Mouse (Mus musculus) embryonic facial prominence, embryonic 15.5 days (tissue): ENCODE results near the gene Dop1b. TPM values are rescaled to one million over a fixed set of nuclear protein-coding genes. Genes with fewer than 3 reads are reported as not detected.

Experiments used
- polyA plus RNA-seq: library from polyadenylated mRNA; unstranded; fragments of >200 nt; fragmentation: Nextera tagmentation; extraction: Ambion mirVana; gene quantifications from 2 replicates; pipeline ENCODE4 v1.2.1, GENCODE M21; 2015

Dop1b gene
- polyA plus RNA-seq, 1 experiment from 2014 or later: 17.3 TPM

Other genes starting within 250 kb of the Dop1b start
- 12.3 and 17.0 TPM in 2 replicates for gene Setd4, start 107.8 kb upstream of the Dop1b start, polyA plus RNA-seq
- 92.8 and 96.6 TPM in 2 replicates for gene Cbr1, start 106.1 kb upstream of the Dop1b start, polyA plus RNA-seq
- gene Gm5678, start 83.8 kb upstream of the Dop1b start, polyA plus RNA-seq: not detected in 2 replicates
- gene Cbr3, start 28.7 kb upstream of the Dop1b start, polyA plus RNA-seq: 22.3 and 23.7 TPM in 2 replicates
- 30.5 and 33.2 TPM in 2 replicates for gene Morc3, start 120.2 kb downstream of the Dop1b start, polyA plus RNA-seq
- 54.9 and 56.7 TPM in 2 replicates for gene Chaf1b, start 172.0 kb downstream of the Dop1b start, polyA plus RNA-seq